Mouse (Mus musculus) right cerebral cortex, adult 2 months (tissue): ENCODE results near the gene Fig4.

ENCODE experiments used
- DNase-seq, 2 experiments: peaks; one replicate each; pipeline ENCODE4 v3.0.0; 2021 to 2022; ENCODE audit warnings: low spot score in 2 of 2

Gene Fig4

DNA sequence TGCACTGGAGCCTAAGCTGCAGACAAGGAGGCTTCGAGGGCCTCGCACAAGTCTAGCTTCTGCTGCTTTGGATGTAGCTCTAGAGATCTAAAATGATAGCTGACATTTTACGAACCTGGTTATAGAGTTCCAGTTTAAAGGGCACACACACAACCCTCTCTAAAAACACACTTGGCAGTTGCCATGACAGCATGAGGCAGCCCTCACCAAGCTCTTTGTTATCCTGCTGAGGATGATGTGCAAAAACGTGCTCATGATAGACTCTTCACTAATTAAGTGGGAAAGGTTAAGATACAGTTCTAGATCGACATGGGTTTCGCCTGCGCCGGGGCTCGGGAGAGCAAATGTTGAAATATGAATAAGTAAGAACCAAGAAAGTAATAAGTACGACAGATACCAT, 84.2 kb downstream of the Fig4 start:
- no peak for DNase-seq

DNA sequence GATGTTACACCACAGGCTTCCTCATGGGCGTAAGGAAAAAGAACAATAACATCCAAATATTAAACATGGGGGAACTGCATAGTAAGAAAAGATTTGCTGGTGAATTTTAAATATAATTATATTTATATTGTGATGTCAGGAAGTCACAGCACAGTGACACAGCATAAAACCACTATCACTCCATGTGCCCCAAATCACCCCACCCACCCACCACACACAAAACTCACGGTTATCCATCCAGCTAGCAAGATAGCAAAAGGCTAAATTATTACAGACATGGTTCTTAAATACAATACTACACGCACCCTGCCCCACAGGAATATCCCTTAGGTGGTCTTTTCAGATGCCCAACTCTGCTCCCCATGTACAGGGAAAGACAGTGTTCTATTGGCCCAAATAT, 89.0 kb downstream of the Fig4 start:
- no peak for DNase-seq

DNA sequence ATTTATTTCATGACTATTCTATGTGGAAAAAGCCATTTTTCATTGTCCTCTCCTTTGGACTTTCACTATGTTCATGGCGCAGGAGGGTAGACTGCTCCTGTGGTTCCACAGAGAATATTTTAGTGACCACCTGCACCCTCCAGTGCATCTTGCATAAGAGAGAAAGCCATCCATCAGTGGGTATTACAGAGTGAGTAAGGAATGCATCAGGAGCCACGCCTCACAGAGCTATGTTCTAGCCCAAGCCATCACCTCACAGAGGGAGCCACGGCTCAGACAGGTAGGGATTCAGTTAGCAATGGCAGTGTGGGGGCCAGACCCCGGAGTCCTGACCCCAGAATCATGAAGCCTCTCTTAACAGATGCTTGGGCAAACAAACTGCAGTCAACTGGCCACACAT, 93.5 kb downstream of the Fig4 start:
- no peak for DNase-seq

DNA sequence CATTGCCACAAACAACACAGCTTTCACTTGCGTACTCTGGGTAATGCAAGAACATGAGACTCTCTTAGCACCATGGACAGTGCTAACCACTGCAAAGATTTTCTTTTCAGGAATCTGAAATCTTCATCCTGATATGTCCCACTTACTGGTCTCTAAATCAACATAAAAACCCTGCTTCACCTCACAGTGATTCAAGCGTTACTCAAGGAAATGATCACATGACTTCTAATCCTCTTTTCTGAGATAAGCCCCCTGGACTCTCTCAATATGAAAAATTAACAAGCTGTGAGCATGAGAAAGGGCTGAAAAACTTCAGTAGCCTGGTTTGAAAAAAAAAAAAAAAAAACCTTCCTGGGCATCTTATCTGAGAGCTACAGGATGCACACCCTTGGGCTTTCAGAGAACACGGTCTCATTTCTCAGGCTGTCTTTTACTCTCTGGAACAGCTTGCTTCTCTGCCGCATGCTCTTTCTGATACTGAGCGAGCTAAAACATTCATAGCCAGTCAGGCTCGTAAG, 94.1 kb downstream of the Fig4 start:
- no peak for DNase-seq

DNA sequence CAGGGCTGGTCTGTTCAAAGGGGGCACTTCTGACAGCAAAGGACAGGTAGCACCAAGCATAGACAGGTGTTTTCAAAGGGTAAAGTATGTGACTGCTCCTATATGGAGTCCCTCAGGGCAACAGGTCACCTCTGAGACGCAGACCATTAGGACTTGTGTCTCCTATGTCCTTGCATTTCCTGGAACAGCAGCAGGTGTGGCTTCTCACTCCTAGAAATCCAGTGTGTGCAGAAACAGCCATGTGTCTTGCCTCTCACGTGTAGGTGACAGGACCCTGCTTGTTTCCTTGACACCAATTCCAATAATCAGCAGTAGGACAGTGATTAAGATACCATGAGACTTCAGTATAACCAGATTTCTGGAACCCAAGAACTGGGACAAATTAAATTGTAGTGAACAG, 97.4 kb downstream of the Fig4 start:
- no peak for DNase-seq

DNA sequence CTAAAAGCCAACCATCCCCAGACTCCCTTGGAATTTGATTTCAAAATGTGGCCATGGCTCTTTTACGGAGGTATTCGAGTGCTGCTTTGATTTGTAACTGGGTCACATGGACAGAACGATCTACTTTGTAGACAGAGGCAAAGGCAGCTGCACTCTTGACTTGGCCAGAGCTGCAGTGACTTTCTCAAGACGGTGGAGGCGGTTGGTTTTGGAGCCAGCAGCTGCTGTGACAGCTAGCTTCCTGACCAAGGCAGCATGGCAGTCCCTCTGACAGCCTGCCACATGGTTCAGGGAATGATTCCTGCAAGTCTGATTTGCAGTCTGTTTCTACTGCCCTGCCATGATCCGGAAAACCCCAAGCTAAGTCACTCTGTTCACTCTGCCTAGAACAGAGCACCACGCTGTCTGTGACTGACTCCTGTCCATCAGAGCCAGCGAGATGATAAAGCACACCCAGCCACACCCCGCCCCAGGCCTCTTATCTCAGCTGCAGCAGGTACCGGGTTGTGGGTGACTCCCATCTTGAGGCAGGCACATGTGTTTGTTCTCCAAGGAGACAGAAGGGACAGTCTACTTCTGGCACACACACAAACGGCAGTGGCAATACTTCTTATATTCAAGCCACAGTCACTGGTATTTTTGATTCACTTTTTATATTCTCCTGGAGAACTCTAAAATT, 98.3 kb downstream of the Fig4 start:
- DNase-seq: no peak

DNA sequence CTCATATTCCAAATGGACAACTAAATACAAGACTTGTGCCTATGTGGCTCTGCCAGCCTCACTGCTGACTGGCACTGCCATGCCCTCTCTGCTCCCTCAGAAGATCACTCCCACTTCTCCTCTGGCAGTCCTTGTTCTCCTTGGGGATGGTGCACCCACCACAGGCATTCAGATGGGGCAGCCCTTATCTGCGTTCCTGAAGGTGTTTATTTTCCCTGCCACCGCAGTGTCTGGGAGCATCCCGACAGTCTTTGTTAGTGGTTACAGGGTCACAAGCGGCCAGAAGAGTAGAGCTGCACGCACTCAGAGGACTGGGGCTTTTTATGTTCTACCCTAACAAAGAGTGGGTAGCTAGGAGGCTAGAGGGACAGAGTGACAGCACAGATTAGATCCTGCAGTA, 98.9 kb downstream of the Fig4 start:
- no peak for DNase-seq

DNA sequence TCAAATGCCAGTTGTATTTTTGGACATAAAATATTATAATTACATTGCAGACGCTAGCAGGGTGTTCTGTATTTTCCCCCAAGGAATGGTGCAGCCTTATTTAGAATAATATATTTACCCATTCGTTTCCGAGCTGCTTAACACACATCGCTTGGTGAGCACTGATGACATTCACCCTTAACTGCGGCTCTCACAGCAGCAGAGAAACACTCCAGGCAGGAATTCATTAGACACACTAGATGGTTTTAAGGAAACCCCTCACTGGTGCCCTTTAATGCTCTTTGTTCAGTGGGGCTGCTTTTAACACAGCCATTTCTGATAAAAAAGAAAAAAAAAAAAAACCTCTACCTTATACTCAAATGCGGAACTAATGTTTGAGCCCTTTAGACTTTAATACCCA, 104.3 kb downstream of the Fig4 start:
- DNase-seq: no peak

DNA sequence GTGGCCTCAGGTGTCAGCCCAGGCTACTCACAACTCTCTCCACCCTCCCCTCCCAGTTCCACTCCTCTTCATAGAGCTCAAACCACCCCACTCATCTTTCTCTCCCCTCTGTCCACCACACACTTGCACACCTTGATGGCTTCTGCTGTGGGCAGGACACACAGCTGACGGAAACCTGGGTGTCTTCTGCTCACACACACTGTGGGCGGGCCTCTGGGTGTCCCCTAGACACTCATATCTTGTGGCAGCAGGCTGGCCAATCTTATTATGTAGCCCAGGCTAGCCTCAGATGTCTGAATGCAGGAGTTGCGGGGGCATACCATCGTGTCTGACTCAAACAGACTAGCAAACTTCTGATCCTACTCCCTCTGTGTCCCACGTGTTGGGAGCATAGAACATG, 105.3 kb downstream of the Fig4 start:
- DNase-seq: no peak

DNA sequence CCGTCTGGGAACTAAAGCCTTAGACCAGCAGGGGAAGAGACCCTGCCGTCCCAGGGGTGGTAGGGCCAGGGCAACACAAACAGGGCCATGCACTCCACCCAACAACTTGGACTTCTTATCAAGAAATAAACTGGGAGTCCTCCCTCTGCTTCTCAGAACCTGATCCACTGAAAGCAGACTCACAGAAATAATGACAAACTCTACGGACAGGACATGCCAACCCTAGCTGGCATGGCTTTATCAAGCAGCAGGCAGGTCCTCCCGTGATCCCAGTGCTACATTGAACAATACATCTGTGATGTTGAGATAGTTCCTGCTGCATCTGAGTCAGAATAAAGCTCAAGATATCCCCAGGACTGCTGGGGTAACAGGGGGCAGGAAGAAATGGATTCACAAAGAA, 106.8 kb downstream of the Fig4 start:
- no peak for DNase-seq

DNA sequence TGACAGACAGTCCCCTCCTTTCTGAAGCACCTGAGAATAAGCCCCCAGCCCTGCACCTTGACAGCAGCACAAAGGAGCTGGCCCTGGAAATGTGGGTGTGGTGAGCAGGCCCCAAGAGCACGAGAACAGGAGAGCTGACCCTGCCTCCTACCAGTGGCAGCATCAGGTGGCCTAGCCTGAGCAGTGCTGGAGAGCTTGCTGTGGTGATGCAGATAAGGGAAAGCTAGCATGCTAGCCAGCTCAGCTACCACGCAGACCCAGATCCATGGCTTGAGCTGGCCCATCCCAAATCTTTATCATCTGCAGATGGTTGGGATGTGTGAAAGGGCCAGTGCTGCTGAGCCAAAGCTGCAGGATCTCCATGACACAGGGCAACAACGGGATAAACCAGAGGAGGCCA, 113.7 kb downstream of the Fig4 start:
- no peak for DNase-seq

DNA sequence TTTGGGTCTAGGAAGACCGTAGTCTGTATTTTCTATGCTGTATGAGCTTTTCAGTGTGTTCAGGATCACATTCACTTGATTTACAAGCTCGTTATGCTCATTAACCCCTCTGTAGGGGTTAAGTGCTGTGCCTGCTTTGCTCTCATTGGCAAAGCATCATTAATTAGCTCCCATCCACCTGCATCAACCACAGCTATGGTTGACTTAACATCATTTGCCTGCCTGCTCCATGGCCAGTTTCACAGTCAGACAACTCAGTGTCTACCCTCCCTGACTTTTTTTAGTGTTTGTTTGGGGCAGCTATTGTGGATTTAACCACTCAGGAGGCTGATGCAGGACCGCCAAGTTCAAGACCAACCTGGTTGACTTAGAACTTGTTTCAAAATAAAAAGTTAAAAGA, 119.1 kb downstream of the Fig4 start:
- DNase-seq: no peak

DNA sequence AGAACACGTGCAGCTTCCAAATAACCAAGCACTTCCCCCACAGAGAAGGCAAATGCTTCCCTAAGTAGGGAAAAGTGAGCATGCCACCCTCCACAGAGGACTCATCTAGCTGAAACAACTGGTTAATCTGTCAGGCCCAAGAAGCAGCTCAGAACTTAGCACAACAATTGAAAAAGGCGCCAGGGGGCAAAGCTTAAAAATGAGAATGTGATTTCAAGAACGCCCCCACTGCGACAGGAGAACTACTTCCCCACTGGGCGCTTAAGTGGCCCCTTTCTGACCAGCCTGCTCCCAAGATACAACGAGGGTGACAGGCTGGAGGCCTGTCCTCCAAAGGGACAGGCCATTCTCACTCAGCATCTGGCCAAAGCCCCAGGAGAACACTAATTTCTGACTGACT, 120.4 kb downstream of the Fig4 start:
- no peak for DNase-seq

DNA sequence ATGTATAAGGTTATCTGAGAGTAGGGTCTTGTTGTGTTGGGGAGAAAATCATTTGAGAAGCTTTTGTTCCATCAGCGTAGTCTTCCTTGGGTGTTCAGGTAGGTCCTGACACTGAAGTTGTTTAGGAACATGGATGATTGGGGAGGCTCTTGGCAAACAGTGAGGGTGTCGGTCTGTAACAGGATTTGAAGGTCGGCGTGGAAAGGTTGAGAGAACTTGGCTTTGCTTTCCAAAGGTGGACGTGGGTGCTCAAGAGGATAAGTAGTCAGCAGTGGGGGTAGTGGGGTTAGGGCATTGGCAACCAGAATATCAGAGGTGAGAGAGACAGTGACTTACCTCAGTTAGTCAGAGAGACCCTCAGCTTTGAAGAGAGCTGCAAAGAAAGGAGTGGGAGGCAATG, 136.9 kb downstream of the Fig4 start:
- DNase-seq: no peak

DNA sequence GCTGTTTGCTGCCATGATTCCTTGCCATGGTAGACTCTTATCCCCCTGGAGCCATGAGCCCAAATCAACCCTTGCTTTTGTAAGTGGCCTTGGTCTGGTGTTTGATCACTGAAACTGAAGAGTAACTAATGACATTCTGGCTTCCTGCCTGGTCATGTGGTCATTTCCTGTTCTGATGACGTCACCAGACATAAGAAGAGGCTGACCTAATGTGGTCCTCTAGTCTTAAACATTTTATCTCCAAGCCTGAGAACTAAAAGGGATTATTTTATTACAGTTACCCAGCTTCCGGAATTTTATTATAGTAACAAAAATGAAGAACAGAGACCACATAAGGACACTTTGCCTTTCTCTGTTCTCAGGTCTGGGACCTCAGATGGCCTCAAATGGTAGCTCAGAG, 140.0 kb downstream of the Fig4 start:
- DNase-seq: no peak

DNA sequence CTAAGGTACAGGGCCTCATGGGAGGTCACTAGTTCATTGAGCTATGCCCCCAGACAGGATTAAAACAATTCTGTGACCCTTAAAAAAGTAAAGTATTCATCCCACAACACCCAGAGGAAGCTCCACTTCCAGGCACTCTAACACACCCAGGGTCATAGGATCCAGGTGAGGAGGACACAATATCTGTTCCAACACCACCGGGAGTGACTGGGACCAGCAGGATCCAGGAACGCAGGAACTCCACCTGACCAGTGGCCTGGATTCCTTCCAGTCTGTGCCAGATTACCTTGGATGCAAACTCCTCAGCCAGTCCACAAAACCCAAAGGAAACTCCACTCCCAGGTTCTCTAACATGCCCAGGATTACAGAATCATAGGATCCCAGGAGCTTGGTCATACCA, 145.8 kb downstream of the Fig4 start:
- no peak for DNase-seq

DNA sequence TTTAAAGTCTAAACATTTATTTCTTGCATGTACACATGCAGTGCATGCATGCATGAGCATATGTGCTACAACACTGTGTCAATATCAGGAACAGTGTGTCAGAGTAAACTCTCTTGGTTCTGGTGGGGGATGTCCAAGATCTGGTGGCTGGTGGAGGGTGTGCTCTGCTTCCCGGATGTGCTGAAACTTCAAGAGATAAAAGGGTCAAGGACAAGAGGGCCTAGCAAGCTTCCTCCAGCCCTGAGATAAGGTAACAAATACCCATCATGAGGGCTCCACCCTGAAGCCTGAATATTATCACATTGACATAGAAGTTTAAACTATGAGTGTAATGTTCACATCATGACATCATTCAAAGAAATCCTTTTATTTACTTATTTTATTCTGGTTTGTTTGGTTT, 146.4 kb downstream of the Fig4 start:
- no peak for DNase-seq

DNA sequence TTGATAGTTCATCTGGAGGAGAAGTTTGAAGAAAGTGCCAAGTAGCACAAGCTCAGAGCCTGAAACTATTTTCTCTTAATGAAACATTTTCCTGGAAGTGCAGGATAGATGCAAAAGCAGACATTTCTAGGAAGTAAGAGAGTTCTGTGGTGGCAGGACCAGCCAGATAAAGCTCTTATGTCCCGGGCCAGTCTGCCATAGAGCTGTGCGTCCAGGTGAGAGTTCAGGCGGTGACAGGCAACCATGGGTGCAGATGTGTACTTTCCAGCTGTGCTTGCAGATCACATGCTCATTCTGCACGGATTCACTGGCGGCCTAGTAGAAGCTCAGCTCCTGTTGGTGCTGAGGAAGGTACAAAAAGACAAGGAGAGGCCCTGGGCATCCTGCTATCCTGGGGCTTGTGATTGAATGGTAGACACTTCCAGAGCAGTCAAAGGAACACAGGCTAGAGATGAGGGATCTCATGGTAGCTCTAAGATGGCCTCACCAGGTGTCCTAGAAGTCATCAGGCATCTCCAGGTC, 149.8 kb downstream of the Fig4 start:
- no peak for DNase-seq

DNA sequence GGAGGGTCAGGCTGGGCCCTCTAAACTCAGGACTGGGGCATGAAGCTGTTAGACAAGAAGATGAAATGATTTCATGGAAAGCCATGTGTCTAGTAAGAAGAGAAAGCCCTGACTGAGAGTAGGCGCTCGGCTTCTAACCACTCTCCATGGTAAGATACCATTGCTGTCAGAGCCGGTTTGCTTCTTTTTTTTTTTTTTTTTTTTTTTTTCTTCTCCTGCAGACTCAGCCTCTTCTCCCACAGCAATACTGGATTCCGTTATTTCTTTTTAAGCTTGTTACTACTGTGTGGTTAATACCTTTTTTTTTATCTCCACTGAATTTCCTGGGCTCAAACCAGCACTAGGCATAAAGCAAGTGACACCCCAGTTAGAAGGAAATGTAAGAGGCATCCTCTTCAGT, 151.2 kb downstream of the Fig4 start:
- DNase-seq: peak in 1 of 2 experiments; percentile 3

DNA sequence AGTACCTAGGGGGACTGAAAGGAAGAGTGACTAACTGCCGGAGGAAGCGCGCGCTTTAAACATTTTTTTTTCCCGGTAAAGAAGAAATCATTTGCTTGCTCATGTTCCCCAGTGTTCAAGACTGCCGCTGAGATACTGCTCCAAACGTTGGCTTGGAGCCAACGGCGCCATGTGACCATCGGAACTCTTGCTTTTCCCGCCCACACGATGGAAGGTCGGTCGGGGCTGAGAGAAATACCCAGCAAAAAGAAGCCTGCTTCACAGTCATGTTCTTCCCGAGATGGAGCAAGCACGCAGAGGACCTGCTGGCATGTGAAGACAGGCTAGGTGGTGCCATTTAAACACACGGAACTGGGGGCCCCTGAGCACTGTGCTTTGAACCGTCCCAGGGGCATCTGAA, 151.6 kb downstream of the Fig4 start:
- peak; percentile 13 to 14 for DNase-seq

DNA sequence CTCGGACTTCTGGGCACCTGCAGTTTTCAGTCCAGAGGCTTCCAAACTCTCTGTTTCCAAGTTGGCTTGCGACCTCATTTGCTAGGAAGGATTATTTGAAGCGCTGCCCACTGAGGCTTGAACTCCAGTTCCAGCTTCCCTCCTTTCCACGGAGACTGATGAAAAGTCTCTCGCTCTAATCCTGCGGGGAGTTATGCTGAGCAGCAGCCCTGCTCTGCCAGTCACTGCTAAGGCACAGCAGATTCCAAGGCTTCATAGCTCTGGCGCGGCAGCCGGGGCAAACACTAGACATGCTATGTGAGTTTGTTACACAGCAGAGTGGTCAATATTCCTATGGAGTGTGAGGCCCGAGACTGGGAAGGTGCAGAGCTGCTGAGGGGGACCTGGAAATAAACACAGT, 152.0 kb downstream of the Fig4 start:
- DNase-seq: peak in 1 of 2 experiments; percentile 4

DNA sequence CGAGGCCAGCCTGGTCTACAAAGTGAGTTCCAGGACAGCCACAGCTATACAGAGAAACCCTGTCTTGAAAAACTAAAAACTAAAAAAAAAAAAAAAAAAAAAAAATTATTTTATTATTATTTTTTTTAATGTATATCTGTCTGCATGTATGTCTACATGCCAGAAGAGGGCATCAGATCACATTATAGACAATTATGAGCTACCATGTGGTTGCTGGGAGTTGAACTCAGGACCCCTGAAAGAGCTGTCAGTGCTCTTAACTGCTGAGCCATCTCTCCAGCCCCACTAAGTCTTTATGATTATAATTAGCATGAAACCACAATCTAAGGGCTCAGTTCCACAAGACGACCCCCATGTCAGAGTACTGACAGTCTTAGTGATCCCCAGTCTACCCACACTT, 152.6 kb downstream of the Fig4 start:
- no peak for DNase-seq

DNA sequence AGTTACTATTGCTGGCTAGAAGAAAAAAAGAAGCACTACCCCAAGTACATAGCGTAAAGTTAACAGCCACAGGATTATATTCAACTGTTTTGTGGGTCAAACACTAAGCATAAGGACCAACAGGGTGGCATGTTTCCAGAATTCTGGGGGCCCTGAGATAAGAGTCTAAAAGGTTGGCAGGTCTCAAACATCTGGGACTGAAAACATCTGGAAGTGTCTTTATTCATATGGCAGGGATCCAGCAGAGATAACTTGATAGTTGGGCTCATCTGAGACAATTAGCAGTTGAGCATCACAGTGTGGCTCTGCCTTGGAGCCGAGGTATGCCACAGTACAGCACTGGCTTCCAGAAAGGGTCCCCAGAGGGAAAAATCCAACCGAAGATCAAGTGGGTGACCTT, 153.8 kb downstream of the Fig4 start:
- DNase-seq: no peak

DNA sequence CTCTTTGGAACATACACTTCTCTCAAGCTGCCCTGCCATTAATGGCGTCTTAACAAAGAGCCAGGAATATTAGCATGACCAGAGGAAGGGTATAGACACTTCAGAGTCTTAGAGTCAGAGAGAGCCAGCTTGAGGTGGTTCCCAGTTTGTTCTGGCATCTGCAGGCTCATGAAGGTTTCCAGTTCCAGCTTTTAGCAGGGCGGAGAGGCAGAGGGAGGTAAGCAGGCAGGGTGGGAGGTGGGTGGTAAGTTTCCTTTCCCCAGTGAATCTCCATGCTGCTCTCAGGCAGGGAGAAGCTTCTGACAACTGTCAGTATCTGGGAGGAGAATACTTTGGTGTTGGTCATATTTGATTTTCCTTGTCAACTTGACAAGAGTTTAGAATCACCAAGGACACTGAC, 156.9 kb downstream of the Fig4 start:
- peak; percentile 14 to 27 for DNase-seq
